Mouse (Mus musculus): ENCODE data around the gene Edaradd.

Gene Edaradd

DNA sequence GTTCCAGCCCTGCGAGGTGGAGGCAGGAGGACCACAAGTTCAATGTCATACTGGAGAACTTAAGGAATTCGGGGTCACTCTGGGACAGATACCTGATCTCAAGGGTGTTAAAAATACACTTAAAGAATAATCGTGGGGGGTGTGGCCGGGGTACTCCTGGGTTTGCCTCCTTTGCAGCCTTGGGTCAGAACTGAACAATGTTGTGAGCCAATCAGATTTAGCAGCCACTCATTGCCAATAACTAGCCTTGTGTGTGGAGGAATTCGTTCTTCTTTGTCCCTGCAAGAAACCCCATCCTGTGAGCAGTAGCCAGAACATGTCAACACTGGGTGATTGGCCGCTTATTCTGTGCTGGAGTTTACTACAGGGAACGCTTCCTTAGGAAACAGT is 58.5 kb downstream of the Edaradd start:
- no peak for DNase-seq (ENCODE audit: extremely low spot score, low read depth, low spot score)

DNA sequence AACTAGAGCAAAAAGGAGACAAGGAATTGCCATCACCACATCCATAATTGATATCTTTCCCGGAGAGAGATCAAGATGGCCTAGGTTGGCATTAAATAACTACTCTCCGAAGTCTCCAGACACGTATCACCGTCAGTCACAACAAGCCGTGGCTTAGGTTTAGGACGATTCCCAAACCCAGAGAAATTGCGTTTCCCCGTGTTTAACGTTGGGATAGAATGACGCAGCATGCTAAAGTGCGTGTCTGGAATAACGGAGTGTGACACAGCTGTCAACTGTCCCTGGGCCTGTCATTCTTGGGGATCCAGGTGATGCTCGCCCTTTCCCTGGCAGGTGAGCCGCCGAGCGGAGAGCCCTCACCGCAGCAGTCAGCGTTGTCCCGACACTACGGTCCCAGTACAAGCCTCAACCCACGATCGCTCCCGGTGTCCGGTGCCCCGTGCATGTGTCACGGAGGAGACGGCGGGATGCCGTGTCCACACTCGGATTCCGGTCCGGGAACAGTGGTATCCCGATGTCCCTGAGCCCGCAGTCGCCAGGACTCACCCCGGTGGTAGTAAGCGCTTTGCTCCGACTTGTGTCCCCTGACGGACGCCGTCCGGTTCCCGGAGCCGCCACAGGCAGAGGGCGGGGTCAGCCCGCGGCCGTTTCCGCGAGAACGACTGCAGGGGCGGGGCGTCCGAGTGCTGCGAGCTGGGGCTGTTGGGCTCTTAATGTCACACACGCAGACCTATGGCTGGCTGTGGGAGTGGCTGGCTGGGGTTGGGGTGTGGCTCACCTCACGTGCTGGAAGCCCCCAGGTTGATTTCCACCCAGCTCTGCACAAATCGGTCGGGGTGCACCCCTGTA is 59.1 kb downstream of the Edaradd start:
- no peak for DNase-seq (ENCODE audit: extremely low spot score, low read depth, low spot score)

DNA sequence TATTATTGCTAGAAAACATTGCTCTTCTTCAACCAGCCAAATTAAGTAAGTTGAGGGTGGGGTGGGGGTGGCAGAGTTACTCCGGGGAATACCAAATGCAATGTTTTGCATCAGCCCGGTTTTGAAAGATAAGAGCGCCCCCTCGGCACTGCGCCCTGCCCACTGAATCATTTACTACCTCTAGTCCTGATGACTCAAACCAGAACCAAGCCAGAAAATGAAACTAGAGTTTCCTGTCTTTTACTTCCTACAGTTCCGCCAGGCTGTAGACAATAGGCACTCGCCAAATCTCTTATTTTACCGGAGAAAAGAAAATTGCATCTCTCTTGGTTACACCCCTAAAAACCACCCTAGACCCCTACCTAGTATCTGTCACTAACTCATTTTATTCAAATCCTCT is 59.8 kb downstream of the Edaradd start:
- DNase-seq (ENCODE audit: extremely low spot score, low read depth, low spot score), result no peak

DNA sequence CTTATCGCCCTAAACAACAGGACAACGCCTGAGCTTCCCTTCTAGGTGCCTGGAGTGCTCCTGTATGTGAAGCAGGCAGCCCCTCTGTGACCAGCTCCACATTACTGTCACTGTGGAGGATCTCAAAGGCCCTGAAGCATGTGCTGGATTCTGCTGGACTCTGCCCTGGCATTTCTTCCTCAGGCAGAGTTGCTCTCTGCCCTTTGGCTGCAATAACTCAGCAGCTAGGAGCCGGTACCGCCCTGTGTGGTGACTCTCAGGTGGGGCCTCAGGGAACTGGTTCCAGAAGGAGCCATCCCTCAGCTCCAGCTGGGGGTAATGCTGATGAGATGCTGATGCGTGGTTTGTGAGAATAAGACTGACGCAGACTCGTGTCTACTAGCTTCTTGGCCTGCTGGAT is 63.5 kb downstream of the Edaradd start:
- no peak for DNase-seq (ENCODE audit: extremely low spot score, low read depth, low spot score)

DNA sequence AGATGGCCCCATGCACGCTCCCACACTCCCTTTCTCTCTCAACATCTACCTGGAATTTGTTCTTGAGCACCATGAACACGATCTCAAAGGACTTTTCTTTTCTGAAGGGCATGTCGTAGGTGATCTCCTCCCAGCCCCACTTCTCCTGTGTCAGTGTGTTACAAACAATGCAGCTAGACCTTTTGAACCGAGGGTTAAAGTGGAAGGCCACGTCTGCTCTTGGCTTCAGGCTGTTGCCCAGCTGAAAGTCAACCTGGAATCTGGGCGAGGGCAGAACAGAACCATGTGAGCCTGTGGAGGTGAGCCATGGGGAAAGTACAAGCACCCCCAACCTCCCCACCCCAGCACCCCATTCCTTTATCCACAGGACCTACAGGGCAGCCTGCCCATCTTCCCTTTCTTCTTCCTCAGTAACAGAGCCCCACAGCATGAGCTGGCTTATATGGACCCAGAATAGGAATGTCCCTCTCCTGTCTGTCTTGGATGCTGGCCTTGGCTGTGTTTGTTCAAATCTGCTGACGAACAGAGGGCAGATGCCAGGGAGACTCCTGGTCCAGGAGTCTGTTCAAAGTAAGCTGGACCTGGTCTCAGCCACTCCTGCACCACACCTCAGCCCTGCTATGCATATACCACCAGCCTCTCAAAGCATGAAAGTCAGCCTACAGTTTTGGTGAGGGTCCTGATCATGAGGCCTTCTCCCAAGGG is 65.4 kb downstream of the Edaradd start:
- no peak for DNase-seq (ENCODE audit: extremely low spot score, low read depth, low spot score)

DNA sequence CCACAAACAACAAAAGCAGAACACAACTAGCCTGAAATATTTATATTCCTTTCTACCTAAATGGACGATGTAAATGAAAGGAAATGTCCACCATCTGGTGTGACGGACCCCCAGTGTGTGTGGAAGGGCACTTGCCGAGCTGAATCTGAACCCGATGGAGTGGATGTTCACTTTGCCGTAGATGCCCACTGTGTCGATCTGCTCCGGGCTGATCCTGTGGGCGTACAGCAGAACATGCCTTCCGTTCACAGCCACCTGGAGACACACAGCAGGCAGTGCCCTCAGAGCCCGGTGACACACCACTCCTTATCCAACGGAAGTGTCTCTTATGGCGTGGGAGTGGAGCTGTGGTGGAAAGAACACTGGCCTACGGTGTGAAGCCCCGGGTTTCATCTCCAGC is 67.1 kb downstream of the Edaradd start:
- DNase-seq (ENCODE audit: extremely low spot score, low read depth, low spot score), result no peak

DNA sequence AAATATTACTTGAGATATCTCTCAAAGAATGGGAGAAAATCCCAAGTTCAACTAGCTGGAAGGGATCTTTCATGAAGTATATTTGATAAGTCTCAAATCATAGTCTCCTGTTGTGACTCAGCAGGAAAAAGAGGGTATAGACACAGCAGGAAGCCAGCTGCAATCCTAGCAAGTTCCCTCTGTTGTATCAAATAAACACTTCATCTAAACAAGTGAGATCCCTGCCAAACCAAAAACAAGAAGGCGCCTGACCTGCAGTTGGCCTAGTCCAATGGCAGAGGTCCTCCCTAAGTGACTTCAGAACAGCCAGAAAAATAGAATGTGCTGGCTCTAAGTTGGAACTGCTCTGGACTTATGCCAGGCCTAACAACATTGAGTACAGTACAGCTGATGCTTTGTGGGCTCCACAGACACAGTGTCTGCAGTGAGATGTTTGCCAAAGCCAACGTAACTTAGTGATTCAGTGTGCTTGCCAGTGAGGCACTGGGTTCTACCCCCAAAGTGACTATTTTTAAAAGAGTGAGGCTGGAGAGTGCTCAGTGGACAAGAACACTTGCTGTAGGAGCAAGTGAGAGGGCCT is 78.1 kb downstream of the Edaradd start:
- DNase-seq (ENCODE audit: extremely low spot score, low read depth, low spot score), result no peak

DNA sequence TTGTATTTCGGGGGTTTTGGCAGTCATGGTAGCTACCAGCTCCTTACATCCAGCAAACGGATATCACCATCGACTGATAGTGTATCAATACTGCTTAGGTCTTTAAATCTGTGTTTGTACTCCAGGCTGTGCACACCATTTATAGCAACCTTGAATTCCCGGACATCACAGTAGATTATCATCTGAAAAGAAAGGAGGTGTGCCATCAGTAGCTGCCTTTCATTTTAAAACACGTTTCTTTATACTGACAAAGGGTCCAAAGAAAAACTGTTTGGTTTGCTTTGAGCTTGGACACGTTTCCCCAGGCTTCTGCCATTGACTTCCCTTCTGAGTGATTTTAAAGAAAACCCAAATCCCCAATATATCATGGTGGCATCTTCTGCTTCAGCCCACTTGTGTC is 79.4 kb downstream of the Edaradd start:
- no peak for DNase-seq (ENCODE audit: extremely low spot score, low read depth, low spot score)

DNA sequence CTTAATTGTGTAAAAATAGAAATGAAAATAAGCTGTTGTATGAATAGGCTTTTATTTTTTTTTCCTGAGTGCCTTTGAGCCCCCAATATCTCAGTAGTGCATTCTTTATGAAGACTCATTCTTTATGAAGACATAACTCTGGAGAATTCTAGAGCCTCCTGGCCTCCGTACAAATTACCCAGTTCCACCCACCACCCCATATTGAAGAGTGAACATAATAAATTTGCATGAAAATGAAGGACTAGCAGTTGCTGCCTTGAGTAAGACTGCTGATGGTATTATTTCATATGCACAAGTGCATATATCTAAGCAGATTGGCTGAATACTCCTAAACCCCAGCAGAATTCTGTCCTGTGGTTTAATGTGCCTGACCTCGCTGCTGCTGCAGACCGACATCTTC is 80.7 kb downstream of the Edaradd start:
- DNase-seq (ENCODE audit: extremely low spot score, low read depth, low spot score), result no peak

DNA sequence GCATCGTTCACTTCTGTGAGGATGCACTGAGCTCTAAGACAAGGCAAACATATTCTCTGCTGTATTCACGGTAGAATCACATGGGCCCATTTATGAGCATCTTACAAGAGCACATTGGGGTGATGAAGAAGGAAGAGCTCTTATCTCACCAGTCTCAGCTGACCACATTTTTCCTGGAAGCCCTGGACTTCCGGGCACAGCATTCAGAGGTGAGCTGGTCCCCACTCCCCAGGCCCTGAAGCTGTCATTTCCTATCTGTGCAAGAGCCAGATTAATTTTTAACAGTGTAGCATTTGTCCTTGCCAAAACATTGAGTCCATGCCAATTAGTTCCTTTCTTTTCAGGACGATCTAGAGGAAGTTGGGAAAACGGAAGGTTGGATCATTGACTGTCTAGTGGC is 86.4 kb downstream of the Edaradd start:
- DNase-seq (ENCODE audit: extremely low spot score, low read depth, low spot score), result no peak

DNA sequence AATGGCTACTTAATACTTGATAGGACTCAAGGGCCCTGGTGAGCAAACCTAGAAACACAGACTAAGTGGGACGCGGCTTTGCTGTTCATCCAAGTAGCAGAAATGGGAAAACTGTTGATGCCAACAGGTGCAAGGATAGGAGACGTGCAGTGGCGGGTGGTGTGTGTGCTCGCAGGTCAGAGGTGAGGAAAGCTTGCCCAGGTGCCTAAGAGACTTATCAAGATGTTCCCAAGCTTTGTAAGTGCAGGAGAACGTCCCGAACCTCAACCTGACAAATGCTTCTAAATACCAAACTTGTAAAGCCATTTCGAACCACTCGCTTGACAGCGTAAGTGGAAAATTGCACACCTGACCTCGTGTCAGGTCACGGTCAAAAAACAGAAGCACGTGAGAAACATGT is 91.7 kb downstream of the Edaradd start:
- DNase-seq (ENCODE audit: extremely low spot score, low read depth, low spot score), result no peak

Data from hindlimb bud, embryonic 11.5 days (tissue).